Mouse (Mus musculus) MEL (cell line): ENCODE results near the gene Tmem98.

Source experiments
- CHD2 ChIP-seq: IDR thresholded peaks from 2 replicates; pipeline ENCODE4 v1.6.1; 2011; ENCODE audit warnings: low read length, improper control_type of control experiment
- CTCF ChIP-seq, 3 experiments: IDR thresholded peaks in 2 of 3; conservative IDR thresholded peaks in 1 of 3; 2 replicates each; pipeline ENCODE4 v1.5.1; 2011 to 2012; ENCODE audit warnings: low read length in 3 of 3, low read depth in 2 of 3, mild to moderate bottlenecking in 2 of 3, improper control_type of control experiment in 1 of 3, inconsistent platforms in 1 of 3, mixed read lengths in 1 of 3, moderate library complexity in 1 of 3; ENCODE audit not compliant: control insufficient read depth in 1 of 3, insufficient read depth in 1 of 3, poor library complexity in 1 of 3, severe bottlenecking in 1 of 3
- EP300 ChIP-seq, 2 experiments: IDR thresholded peaks; 2 replicates each; pipeline ENCODE4 v1.6.1; 2011; ENCODE audit warnings: improper control_type of control experiment in 2 of 2, low read length in 2 of 2, low read depth in 1 of 2, mild to moderate bottlenecking in 1 of 2
- GABPA ChIP-seq: IDR thresholded peaks from 2 replicates; pipeline ENCODE4 v1.6.1; 2012; ENCODE audit warnings: low read depth, mild to moderate bottlenecking, inconsistent platforms, low read length, improper control_type of control experiment, moderate library complexity
- HCFC1 ChIP-seq: IDR thresholded peaks from 2 replicates; pipeline ENCODE4 v1.6.1; 2012; ENCODE audit warnings: low read depth, mild to moderate bottlenecking, inconsistent platforms, low read length, improper control_type of control experiment, moderate library complexity
- JUND ChIP-seq: IDR thresholded peaks from 2 replicates; pipeline ENCODE4 v1.6.1; 2011; ENCODE audit warnings: low read depth, mild to moderate bottlenecking, improper control_type of control experiment, low read length
- NELFE ChIP-seq: IDR thresholded peaks from 2 replicates; pipeline ENCODE4 v1.6.1; 2011; ENCODE audit warnings: low read depth, low read length, improper control_type of control experiment
- TBP ChIP-seq: IDR thresholded peaks from 2 replicates; pipeline ENCODE4 v1.8.0; 2011; ENCODE audit warnings: low read depth, low read length, improper control_type of control experiment
- TCF12 ChIP-seq: IDR thresholded peaks from 2 replicates; pipeline ENCODE4 v1.6.1; 2014; ENCODE audit warnings: low read depth, mild to moderate bottlenecking, inconsistent platforms, low read length, improper control_type of control experiment, moderate library complexity
- USF1 ChIP-seq: IDR thresholded peaks from 2 replicates; pipeline ENCODE4 v1.6.1; 2014; ENCODE audit warnings: low read depth, mild to moderate bottlenecking, inconsistent platforms, low read length, improper control_type of control experiment, moderate library complexity
- ZMIZ1 ChIP-seq: IDR thresholded peaks from 2 replicates; pipeline ENCODE4 v1.6.1; 2012; ENCODE audit warnings: low read depth, mild to moderate bottlenecking, inconsistent platforms, low read length, improper control_type of control experiment, moderate library complexity

GRCm38 (mm10) chr11:80838724-80839123 is 28.7 kb downstream of the Tmem98 start:
- TF ChIP-seq CTCF (IDR thresholded peaks at IDR 0.05 in 2 of 3, conservative IDR thresholded peaks at IDR 0.05 in 1 of 3; ENCODE audit: control insufficient read depth in 1 of 3, insufficient read depth in 1 of 3, low read depth in 2 of 3, low read length in 3 of 3, poor library complexity in 1 of 3, severe bottlenecking in 1 of 3) (peak in 2 of 3 experiments; percentile 39 to 62; a peak in 4 of 6 replicates), HCFC1 (no peak), TCF12 (no peak), TBP (no peak), NELFE (no peak), JUND (no peak), GABPA (no peak), USF1 (no peak), EP300 (IDR thresholded peaks at IDR 0.05; ENCODE audit: low read depth in 1 of 2, low read length in 2 of 2) (no peak), CHD2 (no peak), ZMIZ1 (no peak)
